Mouse (Mus musculus): ENCODE measurements at regions not wholly inside any gene's neighbourhood (a gene's known extent, or its start where the extent isn't known, plus 50 kb on each side); places are given as distances from the start of the nearest gene placed in this dataset.

DNA sequence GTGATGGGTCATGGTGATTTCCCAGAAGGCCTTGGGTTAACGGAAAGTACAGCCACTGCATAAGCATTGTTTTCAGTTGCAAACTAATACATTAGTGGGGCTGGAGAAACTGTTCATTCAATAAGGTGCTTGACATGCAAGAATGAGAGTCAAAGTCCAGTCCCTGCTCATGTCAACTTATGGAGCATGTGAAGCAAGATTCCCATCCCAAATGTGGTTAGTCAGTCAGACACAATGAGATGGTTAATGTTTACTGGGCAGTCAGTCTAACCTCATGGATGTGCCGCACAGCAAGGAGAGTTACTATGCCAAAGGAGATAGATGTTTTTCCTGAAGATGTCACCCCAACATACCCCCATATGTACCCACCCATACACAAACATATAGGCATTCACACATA is 993.8 kb upstream of the Jmjd1c start:
- DNase-seq, result no peak

DNA sequence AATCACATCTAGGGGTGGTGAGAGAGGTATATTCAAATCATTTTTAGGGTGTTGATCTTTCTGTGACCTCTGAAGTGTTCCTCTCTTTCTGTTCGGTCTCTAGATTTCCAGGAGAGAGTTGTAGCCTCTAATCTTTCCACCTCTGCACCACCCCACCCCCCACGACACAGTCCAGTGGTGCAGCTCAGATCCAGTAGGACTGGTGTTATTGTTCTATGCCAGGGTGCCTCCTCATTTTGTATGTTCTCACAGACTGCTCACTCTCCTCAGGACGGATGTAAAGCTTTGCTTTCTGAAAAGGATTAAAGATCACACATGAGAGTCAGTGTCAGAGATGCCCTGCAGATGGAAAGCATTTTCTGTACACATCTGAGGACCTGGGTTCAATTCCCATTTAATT is 964.6 kb upstream of the Jmjd1c start:
- DNase-seq, result no peak

DNA sequence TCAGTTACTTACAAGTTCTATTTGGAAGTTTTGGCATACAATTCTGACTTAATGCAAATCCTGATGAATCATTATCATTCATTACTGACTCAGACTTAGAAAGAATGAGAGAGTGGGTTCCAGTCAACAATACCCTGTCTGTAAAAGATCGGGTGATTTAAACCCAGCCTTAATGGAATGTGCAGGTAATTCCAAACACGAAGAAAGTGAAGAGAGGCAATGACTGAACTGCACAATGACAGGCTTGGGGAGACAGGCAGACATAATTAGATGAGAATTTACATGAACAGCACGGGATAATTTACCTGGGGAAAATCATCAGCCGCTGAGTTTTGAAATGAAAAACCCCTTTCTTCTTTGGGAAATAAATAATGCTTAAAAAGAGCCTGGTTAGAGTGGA is 963.9 kb upstream of the Jmjd1c start:
- DNase-seq, result no peak

DNA sequence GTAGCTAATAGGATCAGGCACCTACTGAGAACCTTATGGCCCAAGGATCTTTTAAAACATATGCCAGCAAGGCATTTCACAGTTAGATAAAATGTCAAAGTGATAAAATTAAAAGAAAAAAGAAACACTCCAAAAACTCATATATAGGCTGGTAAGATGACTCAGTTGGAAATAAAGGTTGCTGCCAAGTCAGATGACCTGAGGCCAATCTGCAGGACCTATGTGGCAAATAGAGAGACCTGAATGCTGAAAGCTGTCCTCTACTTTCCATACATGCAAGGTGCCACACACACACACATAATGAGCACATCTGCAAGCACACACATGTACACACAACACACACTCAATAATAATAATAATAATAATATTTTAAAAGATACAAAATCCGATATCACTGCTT is 953.5 kb upstream of the Jmjd1c start:
- DNase-seq, result peak; percentile 30

DNA sequence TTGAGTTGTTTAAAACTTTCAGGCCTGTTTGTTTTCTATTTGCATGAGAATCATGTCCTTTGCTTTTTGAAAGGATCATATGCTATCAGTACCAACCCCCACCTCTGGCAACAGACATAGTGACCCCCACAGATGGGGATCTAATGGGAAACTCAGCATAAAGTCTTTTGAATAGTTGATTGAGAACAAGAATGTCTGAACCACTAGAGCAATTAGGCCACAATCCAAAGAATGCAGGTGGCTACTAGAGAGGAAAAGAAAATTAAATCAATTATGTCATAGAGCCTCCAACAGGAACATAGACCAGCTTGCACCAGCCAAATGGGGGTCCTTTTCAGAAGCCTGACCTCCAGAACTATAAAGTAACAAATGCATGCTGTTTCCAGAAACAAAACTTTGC is 953.0 kb upstream of the Jmjd1c start:
- peak; percentile 16 for DNase-seq

DNA sequence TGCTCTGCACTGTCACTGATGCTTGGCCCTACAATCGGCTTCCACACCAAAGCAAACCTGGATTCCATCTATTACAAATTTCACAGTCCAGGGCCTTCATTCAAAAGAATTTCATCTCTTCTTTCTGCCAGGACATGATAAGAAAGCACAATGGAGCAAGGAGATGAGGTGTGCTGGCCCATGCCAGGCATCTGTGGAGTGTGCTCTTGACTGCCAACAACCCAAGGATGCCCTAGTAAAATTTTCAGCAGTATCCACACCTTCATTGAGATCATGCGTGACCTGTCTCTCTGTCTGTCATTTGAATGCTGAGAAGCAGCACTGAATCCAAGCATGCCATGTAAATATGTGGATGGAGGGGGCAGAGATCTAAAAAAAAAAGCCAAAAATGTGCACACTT is 945.0 kb upstream of the Jmjd1c start:
- DNase-seq, result no peak

DNA sequence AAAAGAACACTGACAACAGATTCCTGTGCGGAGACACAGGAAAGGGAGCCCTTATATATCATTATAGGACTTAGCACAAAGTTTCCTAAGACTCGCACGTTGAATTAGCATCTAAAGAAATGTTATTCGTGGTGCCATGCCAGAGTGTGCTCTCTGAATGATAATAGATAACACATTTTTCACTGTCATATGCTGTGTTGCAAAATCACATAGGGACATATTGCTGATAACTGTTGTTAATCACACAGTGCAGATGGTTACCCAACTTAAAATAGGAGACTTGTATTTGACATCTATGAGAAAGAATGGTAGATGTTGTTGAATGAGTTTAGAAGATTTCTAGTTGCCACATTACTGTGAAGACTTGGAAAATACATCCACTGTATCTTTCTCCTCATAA is 943.1 kb upstream of the Jmjd1c start:
- DNase-seq, result no peak

DNA sequence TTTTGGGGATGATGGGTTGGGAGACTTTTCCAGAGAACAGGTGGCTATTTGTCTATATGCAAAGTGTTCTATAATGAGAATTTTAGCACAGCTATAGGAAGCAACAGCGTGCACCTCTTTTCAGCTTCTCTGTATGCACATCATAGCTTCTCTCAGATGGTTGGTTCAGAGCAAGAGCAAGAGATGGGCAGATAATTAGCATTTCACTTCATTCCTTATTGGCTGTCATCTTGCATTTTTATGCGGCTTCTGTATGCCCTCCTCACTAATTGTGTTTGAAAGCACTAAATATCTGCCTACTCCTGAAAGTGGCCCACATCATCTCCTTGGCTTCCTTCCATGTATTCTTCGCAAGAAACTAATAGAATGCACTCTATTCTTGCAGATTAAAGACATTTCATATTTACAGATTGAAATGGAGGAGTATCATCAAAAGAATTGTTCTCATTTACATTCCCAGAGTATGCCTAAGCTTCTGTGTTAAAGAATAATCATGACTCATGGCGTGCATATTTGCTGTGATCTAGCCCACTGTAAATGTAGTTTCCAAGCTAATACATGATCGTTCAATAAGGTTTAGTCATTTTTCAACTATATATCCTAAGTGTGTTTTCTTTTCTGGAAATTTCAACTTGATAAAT is 934.9 kb upstream of the Jmjd1c start:
- DNase-seq, result no peak

DNA sequence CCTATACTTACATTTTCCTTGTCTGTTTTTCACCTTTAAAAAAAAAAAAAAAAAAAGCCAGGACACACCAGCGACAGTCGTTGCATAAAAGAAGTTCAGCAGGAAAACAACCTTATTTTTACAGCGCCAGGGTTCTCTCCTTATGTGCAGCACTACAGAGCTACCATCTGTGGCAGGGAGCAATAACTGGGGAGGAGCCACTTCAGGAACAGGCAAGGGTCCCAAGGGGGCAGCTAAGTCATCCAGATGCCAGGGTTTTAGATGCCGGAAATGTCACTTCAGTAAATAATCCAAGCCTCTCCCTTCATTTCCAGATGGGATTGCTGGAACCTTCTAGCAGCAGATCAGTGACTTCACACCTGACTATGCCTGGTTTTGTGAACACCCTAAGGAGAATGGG is 923.1 kb upstream of the Jmjd1c start:
- no peak for DNase-seq

DNA sequence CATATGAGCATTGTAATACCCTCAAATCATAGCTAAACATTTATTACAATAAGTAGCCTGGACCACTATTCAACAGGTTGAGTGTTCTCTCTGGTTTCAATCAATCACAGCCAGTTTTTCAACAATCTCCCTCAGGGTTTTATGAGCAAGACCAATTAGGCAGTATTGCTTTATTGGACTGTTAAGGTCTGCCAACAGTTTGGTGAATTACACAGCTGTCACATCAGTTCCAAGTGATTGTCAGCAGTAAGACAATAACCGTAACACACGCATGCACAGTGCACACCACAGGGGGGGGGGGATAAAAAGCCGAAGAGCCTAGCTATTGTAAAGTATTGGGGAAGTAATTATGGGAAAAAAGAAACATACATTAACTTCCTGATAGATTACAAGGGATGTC is 918.6 kb upstream of the Jmjd1c start:
- DNase-seq, result no peak

DNA sequence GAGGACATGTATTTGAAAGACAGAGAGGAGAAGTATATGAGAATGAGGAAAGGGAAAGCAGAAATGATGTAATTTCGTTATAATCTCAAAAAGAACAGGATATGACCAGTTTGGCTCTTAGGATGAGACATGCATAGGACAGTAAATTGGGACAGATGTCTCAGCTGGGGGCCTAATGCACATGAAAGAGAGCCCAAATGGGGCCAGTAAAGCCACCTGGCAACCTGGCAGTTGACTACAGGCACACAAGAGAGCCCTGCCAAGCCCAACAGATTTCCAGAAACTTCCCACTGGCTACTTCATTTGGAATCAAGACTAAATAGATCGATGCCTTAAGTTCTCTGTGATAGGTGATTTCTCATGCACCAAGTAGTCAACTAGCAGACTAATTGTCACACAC is 914.7 kb upstream of the Jmjd1c start:
- DNase-seq, result no peak

DNA sequence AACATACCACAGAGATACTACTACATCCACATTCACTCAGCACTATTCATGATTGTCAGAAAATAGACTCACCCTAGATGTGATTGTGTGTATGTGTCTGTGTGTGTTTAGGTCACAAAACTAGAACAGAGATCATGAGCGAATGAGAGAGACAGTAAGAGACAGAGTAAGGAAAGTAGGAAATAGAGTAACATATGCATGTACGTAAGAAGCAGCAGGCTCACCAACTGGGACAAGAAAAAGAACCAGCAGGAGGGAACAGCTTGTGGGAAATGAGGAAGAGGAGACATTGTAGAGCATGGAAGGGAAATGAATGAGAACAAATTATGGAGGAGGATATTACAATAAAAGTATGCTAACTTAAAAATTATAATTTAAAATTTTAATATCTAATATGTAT is 912.9 kb upstream of the Jmjd1c start:
- DNase-seq, result no peak

DNA sequence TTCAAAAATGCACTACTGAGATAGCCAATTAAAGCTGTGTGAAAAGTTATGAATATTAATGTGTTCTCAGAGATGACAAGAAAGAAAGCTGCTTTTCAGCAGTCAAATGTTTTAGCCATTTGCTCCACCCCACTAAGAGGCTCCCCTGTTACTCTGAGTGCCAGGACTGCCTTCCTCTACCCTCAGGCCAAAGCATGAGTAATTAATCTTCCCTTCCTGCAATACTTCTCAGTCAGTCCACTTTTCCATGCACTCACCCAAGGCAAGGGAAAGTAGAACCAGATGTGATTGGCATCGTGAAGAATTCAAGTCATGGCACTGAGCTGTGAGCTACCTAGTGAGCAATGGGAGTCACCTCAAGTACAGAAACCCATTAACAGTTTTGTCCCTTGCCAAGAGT is 908.9 kb upstream of the Jmjd1c start:
- no peak for DNase-seq

DNA sequence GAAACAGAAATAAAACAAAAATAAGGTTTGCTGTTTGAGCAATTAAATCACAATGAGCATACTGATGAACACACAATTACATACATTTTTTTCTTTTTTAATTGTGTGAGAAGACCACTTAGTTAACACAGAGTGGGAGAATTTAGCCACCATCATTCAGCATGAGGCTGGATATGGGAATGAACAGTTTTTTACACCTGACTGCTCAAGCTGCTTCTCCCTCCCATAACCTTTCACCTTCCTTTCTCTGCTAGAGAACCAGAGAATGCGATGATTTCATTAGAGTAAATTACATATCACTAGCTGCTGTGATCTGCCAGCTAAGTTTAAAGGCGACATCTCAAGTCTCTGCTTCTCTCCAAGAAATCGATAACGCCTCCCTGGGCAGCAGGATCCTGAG is 894.8 kb upstream of the Jmjd1c start:
- DNase-seq, result no peak

DNA sequence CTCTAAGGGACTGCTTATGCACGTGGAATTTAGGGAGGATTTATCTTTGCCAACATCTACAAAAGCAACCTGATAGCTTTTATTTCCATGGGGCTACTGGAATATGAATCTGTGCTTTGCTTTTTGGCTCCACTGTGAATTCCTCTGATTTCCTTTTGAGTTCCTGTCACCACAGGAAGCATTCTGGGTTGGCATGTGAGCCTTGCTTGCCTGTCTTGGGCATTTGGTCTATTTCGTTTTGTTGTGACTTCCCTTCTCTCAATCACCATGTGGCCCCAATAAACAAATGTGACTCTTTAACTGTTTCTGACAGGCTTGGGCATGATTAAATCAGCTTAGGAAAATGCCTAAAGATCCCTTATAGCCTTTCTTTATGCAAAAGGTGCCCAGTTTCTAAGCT is 867.8 kb upstream of the Jmjd1c start:
- DNase-seq, result no peak

DNA sequence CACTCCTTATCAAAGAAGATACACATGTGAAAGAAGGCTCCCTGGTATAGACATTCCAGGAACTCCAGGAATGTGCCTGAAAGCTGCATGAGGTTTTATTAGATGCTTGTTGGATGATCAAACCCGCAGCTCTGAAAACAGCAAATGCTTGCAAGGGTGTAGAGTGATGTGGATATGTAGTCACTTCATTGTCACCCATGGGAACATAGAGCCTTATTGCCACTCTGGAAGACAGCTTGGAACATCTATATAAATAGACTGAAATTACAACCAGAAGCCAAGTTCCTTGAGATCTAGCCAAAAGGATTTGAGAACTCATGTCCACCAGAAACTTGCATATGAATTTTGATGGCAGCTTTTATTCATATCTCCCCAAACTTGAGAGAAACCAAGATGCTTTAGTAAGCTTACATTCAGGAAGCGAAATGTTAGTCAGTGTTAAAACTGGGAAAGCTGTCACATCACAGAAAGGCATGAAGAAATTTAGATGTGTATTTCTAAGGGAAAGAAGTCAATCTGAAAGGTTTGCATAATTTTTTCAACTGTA is 861.5 kb upstream of the Jmjd1c start:
- DNase-seq, result no peak

DNA sequence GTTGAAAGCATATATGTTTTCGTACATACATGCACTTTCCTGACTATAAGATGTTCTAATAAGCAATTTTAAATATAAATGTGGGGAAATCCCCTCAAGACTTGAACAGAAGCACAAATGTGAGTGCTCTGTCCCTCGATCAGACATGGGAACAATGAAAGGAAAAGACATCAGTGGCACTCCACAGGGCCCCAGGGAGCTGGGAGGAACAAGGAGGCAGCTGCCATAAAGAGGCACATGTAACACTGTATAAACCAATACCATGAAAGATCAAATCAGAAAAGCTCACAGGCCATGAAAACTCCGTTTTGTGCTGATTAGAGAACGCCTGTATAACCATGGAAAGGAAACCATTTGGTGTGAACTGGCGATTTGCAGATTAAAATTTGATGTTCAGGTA is 839.5 kb upstream of the Jmjd1c start:
- no peak for DNase-seq

DNA sequence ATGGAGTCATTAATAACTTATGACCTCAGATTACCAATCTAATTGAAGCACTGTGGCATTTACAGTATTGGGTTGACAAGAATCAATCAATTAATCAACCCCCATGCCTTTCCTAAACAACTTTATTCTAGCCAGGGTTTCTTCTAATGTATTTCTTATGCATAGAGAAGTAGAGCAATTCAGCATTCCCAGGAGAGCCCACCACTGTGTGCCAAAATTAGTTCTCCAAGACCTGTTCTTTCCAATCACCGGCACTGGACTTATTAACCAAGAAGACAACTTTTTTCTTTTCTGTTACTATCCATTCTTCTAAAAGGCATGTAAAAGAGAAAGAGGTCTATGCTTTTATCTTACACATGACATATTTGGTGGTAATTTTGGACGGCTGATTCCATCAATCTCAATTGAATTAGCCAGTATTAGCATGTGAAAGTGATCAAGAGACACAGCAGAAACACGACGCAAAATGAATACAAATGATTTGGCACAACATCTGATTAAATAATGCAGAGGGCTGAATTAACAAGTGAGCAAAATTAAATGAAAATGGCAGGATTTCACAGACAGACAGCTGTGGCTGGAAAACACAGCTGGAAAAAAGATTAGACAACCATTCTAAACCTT is 825.2 kb upstream of the Jmjd1c start:
- no peak for DNase-seq

DNA sequence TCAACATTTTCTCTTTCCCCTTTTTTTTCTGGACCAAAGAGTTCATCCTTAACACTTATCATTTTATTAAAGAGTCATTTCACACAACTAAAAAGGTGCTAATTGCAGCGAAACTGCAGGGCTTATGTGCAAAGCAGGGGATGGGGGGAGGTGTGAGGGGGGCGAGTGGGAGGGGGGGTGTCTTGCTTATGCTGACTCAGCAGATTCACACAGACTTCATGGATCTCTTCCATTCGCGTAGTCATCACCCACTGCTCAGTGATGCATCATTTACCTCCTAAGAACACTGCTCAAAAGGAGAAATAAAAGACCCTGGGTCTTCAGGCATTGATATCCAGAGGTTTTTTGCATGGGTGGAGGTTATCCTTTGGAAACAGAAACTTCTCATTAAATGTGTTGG is 800.3 kb upstream of the Jmjd1c start:
- DNase-seq, result peak; percentile 11

DNA sequence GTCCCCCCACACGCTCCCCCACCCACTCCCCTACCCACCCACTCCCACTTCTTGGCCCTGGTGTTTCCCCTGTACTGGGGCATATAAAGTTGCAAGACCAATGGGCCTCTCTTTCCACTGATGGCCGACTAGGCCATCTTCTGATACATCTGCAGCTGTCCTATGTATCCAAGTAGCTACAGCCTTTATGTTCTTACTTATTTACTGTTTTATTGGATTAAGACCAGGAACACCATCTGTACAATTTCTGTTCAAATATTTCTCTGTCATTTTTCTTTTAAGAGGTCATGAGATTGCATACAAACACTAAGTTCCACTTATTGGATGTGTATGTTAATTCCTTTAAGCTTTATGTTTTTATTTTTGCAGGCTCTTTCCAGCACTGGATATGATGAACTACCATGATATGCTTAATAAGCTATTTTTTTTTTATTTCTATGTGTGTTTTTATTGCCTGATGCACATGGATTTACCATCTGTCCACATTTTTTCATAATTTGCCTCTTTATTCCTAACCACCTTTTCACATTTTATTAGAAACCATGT is 792.6 kb upstream of the Jmjd1c start:
- no peak for DNase-seq

DNA sequence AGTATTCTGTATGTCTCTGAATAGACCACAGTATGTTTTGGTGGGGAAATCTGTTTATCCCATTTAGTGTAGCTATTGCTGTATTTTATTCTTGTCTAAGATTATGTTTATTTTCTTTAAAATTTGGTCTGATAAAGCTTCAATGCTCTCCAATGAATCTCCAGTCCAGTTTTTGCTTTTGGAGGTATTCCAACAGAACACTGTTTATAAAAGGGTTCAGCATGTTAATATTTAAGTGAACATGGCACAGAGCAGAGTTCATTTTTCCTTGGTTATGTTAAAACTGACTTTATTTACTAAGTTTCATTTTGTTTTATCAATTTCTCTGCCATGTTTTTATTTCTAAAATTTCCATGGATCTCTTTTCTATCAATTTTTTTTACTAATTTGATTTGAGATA is 791.0 kb upstream of the Jmjd1c start:
- no peak for DNase-seq

DNA sequence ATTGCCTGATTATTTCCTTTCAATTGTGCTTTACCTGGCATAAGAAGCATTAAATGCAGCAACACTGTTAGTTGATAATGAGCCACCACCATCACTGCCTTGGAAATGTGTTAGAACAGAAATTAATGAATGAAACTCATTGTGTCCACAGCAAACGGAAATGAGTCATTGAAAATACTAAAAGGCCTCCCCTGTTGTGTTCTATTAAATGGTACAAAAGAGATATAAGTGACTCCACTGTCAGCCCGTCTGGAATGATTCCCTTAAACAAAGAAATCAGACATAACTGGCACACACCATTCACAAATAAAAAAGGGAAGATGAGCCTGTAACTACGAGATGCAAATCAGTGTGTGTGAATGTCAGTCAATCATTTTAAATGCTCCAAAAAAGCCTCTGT is 764.8 kb upstream of the Jmjd1c start:
- DNase-seq, result no peak

DNA sequence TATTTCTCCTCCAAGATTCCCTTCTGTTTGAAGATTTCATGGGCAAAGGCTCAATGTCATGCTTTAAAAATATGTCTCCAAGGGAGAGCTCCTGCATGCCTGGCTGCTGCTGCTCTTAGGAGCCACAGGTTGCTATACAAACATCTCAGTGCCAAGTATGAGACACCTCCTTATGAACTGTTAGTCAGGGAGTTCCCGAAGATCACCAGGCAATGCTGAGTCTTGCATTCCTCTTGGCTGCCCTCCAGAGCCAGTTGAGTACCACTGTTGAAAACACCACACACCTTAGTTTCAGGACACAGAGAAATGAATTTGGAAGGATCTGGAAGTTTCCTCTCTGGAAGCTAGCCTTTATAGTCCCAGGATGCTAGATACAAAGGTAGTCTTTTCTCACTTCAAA is 757.9 kb upstream of the Jmjd1c start:
- no peak for DNase-seq

DNA sequence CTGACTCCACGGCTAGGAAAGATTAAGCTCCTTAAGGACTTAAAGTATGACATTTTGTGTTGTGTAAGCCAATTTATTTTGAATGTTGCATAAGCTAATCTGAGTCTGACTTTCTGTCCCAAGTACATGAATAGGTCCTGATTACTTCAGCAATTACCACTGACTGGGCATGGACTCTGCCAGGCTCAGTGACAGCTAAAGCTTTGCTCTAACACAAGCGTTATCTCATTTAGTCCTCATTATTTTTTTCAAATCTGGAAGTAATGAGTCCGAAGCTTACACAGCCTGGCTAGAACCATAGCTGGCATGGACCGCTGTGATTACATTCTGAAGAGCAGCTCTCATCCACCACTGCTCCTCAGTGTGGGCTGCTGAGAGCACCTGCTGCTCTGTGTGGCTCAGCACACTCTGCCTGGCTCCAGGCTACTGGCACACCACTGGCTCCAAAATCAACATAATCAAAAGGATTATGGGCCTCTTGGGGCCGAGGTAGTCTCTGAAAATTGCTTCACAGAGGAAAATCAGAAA is 753.0 kb upstream of the Jmjd1c start:
- DNase-seq, result no peak

DNA sequence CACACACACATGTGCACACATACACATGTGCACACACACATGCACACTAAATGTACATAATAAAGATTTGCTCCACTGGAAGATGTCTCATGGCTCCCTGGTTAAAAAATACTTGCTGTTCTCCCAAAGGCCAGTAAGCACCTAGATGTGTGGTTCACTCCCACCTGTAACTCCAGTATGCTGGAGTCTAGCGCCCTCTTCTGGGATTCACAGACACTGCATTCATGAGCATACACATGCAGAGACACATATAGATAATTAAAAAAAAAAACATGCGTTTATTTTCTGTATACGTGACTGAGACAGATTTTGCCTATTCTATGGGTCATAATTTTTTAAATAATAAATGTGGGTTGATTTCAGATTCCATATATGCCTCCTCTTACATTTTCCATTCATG is 747.5 kb upstream of the Jmjd1c start:
- no peak for DNase-seq

Measured in heart, adult 11 months (tissue).